Mouse (Mus musculus) right cerebral cortex, adult 18-20 months (tissue): ENCODE measurements around the gene Flt3.

ENCODE experiments used
- DNase-seq: peaks from one replicate; pipeline ENCODE4 v3.0.0; 2022; ENCODE audit warnings: mixed read lengths

Gene Flt3

GRCm38 (mm10) chr5:147351931-147352330 is 48.4 kb downstream of the Flt3 start:
- DNase-seq = no peak

- DNase-seq = no peak
Observed at GRCm38 (mm10) chr5:147345981-147346380, 54.3 kb downstream of the Flt3 start.

- DNase-seq = no peak
Observed at GRCm38 (mm10) chr5:147343904-147344303, 56.4 kb downstream of the Flt3 start.

- DNase-seq = no peak
Observed at GRCm38 (mm10) chr5:147342901-147343300, 57.4 kb downstream of the Flt3 start.

GRCm38 (mm10) chr5:147340741-147341414 is 59.4 kb downstream of the Flt3 start:
- DNase-seq = no peak

- DNase-seq = no peak
Observed at GRCm38 (mm10) chr5:147339560-147339959, 60.7 kb downstream of the Flt3 start.

- no peak for DNase-seq
Observed at GRCm38 (mm10) chr5:147338967-147339366, 61.3 kb downstream of the Flt3 start.

- no peak for DNase-seq
Observed at GRCm38 (mm10) chr5:147332711-147333110, 67.6 kb downstream of the Flt3 start.

- DNase-seq = peak; percentile 20
Observed at GRCm38 (mm10) chr5:147331547-147331946, 68.7 kb downstream of the Flt3 start.

GRCm38 (mm10) chr5:147329946-147330345 is 70.3 kb downstream of the Flt3 start:
- DNase-seq = no peak

- DNase-seq = no peak
Observed at GRCm38 (mm10) chr5:147327636-147328035, 72.7 kb downstream of the Flt3 start.

GRCm38 (mm10) chr5:147325931-147326330 is 74.4 kb downstream of the Flt3 start:
- DNase-seq = no peak

- DNase-seq = peak; percentile 42
Observed at GRCm38 (mm10) chr5:147323237-147323917, 76.9 kb downstream of the Flt3 start.

GRCm38 (mm10) chr5:147322183-147322582 is 78.1 kb downstream of the Flt3 start, which contains the start of gene Urad:
Gene Urad, minus strand, starts transcription at chr5:147322440.
- DNase-seq = no peak

GRCm38 (mm10) chr5:147319653-147320052 is 80.6 kb downstream of the Flt3 start:
- peak; percentile 17 for DNase-seq

- DNase-seq = no peak
Observed at GRCm38 (mm10) chr5:147317991-147318390, 82.3 kb downstream of the Flt3 start.

- no peak for DNase-seq
Observed at GRCm38 (mm10) chr5:147317321-147317720, 83.0 kb downstream of the Flt3 start.

- no peak for DNase-seq
Observed at GRCm38 (mm10) chr5:147315432-147316075, 84.7 kb downstream of the Flt3 start.

GRCm38 (mm10) chr5:147314646-147315431 is 85.5 kb downstream of the Flt3 start:
- DNase-seq = no peak

- DNase-seq = no peak
Observed at GRCm38 (mm10) chr5:147312830-147313685, 87.2 kb downstream of the Flt3 start.

GRCm38 (mm10) chr5:147309786-147310185 is 90.5 kb downstream of the Flt3 start:
- no peak for DNase-seq

GRCm38 (mm10) chr5:147308451-147308850 is 91.8 kb downstream of the Flt3 start:
- no peak for DNase-seq
